Mouse (Mus musculus) 3134 (cell line): ENCODE data around the gene BC049730.

Experiments used
- DNase-seq: peaks from one replicate; pipeline ENCODE4 v3.0.0-alpha.2; 2011; ENCODE audit warnings: low spot score; ENCODE audit not compliant: insufficient read length; ENCODE audit errors: extremely low read depth

BC049730 gene

GRCm38 (mm10) chr7:24761161-24761560, 52.1 kb downstream of the BC049730 start:
- no peak for DNase-seq

DNA sequence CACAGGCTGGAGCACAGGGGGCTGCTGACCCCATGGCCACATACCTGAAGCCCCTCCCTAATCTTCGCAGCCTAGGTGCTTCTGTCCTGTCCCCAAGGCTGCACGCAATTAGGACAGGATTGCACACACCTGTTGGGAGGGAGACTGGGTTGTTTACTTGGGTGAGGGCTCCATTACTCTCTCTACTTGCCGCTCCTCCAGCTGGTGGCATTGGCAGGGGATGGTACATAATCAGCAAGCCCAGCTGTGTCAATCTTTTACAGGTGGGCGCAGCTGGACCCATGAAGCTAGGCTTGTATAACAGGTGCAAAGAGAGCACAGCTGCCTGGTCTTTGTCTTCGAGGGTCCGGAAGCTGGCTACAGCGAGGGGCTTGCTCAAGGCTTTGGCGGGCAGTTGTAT, 53.5 kb downstream of the BC049730 start:
- DNase-seq: no peak
